Mouse (Mus musculus): ENCODE measurements around the gene Limk1. TPM values are rescaled to one million over a fixed set of nuclear protein-coding genes. Genes with fewer than 3 reads are reported as not detected.

Limk1 gene
- polyA plus RNA-seq, 1 experiment from 2014 or later, result 14.0 TPM

GRCm38 (mm10) chr5:134711076-134711475 is 22.7 kb upstream of the Limk1 start:
- Histone ChIP-seq H3K4me1 (ENCODE audit: control insufficient read depth, insufficient read depth, low read length) (no peaks in the 10 kb centered on the region), H3K4me3 (ENCODE audit: low read depth, low read length) (no peak overlapping the region), H3K27me3 (replicated peaks; ENCODE audit: control insufficient read depth, insufficient read depth, low read length) (no peaks in the 10 kb centered on the region), H3K27ac (ENCODE audit: low read depth, low read length) (no peak overlapping the region), H3K36me3 (ENCODE audit: control insufficient read depth, insufficient read depth, low read length) (no peaks in the 10 kb centered on the region), H3K9ac (ENCODE audit: low read length) (no peak overlapping the region), H3K4me2 (ENCODE audit: low read length) (no peak overlapping the region), H3K9me3 (replicated peaks; ENCODE audit: control insufficient read depth, low read length) (no peaks in the 10 kb centered on the region)
- DNase-seq (ENCODE audit: low spot score), result no peak
- WGBS, result 64% methylated on average over 7 of the region's 7 CpGs
- no peak for ATAC-seq

- no peaks in the 10 kb centered on the region for H3K27me3 ChIP-seq (replicated peaks; ENCODE audit: control insufficient read depth, insufficient read depth, low read length)
- WGBS, result 73% methylated on average over 6 of the region's 6 CpGs
- no peaks in the 10 kb centered on the region for H3K9me3 ChIP-seq (replicated peaks; ENCODE audit: control insufficient read depth, low read length)
- ATAC-seq (no peak), DNase-seq (ENCODE audit: low spot score) (no peak)
- no peak overlapping the region for H3K4me2 ChIP-seq (ENCODE audit: low read length)
- no peaks in the 10 kb centered on the region for H3K4me1 ChIP-seq (ENCODE audit: control insufficient read depth, insufficient read depth, low read length)
- H3K36me3 ChIP-seq (ENCODE audit: control insufficient read depth, insufficient read depth, low read length), result no peaks in the 10 kb centered on the region
- no peak overlapping the region for H3K9ac ChIP-seq (ENCODE audit: low read length)
- H3K4me3 ChIP-seq (ENCODE audit: low read depth, low read length), result no peak overlapping the region
- no peak overlapping the region for H3K27ac ChIP-seq (ENCODE audit: low read depth, low read length)
Measured at GRCm38 (mm10) chr5:134709275-134709674, 20.9 kb upstream of the Limk1 start.

GRCm38 (mm10) chr5:134704157-134704556 is 15.8 kb upstream of the Limk1 start:
- Histone ChIP-seq H3K36me3 (ENCODE audit: control insufficient read depth, insufficient read depth, low read length) (no peaks in the 10 kb centered on the region), H3K4me2 (ENCODE audit: low read length) (no peak overlapping the region), H3K4me1 (ENCODE audit: control insufficient read depth, insufficient read depth, low read length) (no peaks in the 10 kb centered on the region), H3K27ac (ENCODE audit: low read depth, low read length) (no peak overlapping the region), H3K4me3 (ENCODE audit: low read depth, low read length) (no peak overlapping the region), H3K9ac (ENCODE audit: low read length) (no peak overlapping the region), H3K27me3 (replicated peaks; ENCODE audit: control insufficient read depth, insufficient read depth, low read length) (no peaks in the 10 kb centered on the region), H3K9me3 (replicated peaks; ENCODE audit: control insufficient read depth, low read length) (no peaks in the 10 kb centered on the region)
- ATAC-seq (peak; percentile 75), DNase-seq (ENCODE audit: low spot score) (peak; percentile 82)

- no peak overlapping the region for H3K4me2 ChIP-seq (ENCODE audit: low read length)
- ATAC-seq, result no peak
- H3K4me1 ChIP-seq (ENCODE audit: control insufficient read depth, insufficient read depth, low read length), result no peaks in the 10 kb centered on the region
- H3K4me3 ChIP-seq (ENCODE audit: low read depth, low read length), result no peak overlapping the region
- H3K27ac ChIP-seq (ENCODE audit: low read depth, low read length), result no peak overlapping the region
- H3K9me3 ChIP-seq (replicated peaks; ENCODE audit: control insufficient read depth, low read length), result no peaks in the 10 kb centered on the region
- H3K9ac ChIP-seq (ENCODE audit: low read length), result no peak overlapping the region
- 86% methylated on average over 2 of the region's 2 CpGs for WGBS
- no peaks in the 10 kb centered on the region for H3K27me3 ChIP-seq (replicated peaks; ENCODE audit: control insufficient read depth, insufficient read depth, low read length)
- no peak for DNase-seq (ENCODE audit: low spot score)
- no peaks in the 10 kb centered on the region for H3K36me3 ChIP-seq (ENCODE audit: control insufficient read depth, insufficient read depth, low read length)
Measured at GRCm38 (mm10) chr5:134695539-134695938, 7.1 kb upstream of the Limk1 start.

- no peak overlapping the region for H3K4me2 ChIP-seq (ENCODE audit: low read length)
- H3K36me3 ChIP-seq (ENCODE audit: control insufficient read depth, insufficient read depth, low read length), result no peaks in the 10 kb centered on the region
- H3K9me3 ChIP-seq (replicated peaks; ENCODE audit: control insufficient read depth, low read length), result no peaks in the 10 kb centered on the region
- no peaks in the 10 kb centered on the region for H3K4me1 ChIP-seq (ENCODE audit: control insufficient read depth, insufficient read depth, low read length)
- DNase-seq (ENCODE audit: low spot score), result peak; percentile 14
- WGBS, result 12% methylated on average over 2 of the region's 2 CpGs
- no peak overlapping the region for H3K4me3 ChIP-seq (ENCODE audit: low read depth, low read length)
- H3K27ac ChIP-seq (ENCODE audit: low read depth, low read length), result no peak overlapping the region
- no peaks in the 10 kb centered on the region for H3K27me3 ChIP-seq (replicated peaks; ENCODE audit: control insufficient read depth, insufficient read depth, low read length)
- no peak overlapping the region for H3K9ac ChIP-seq (ENCODE audit: low read length)
- no peak for ATAC-seq
Measured at GRCm38 (mm10) chr5:134695082-134695481, 6.7 kb upstream of the Limk1 start.

- Histone ChIP-seq H3K27ac (ENCODE audit: low read depth, low read length) (no peak overlapping the region), H3K9me3 (replicated peaks; ENCODE audit: control insufficient read depth, low read length) (no peaks in the 10 kb centered on the region), H3K4me3 (ENCODE audit: low read depth, low read length) (no peak overlapping the region), H3K27me3 (replicated peaks; ENCODE audit: control insufficient read depth, insufficient read depth, low read length) (no peaks in the 10 kb centered on the region), H3K4me2 (ENCODE audit: low read length) (no peak overlapping the region), H3K36me3 (ENCODE audit: control insufficient read depth, insufficient read depth, low read length) (no peaks in the 10 kb centered on the region), H3K4me1 (ENCODE audit: control insufficient read depth, insufficient read depth, low read length) (peaks cover 3% of the 10 kb centered on the region; the same call in 1 of the 2 replicates), H3K9ac (ENCODE audit: low read length) (no peak overlapping the region)
- DNase-seq (ENCODE audit: low spot score), result no peak
- WGBS, result 89% methylated on average over 1 of the region's 1 CpGs
- ATAC-seq, result no peak
Measured at GRCm38 (mm10) chr5:134692704-134693103, 4.3 kb upstream of the Limk1 start.

GRCm38 (mm10) chr5:134688718-134689284 is 403 bp upstream of the Limk1 start:
- 0% methylated on average over 37 of the region's 38 CpGs for WGBS
- peak; percentile 99 for DNase-seq (ENCODE audit: low spot score)

GRCm38 (mm10) chr5:134687187-134687586 is 1.2 kb downstream of the Limk1 start:
- WGBS, result 50% methylated on average over 1 of the region's 1 CpGs
- DNase-seq (ENCODE audit: low spot score), result no peak
- no peaks in the 10 kb centered on the region for H3K27me3 ChIP-seq (replicated peaks; ENCODE audit: control insufficient read depth, insufficient read depth, low read length)
- ATAC-seq, result no peak
- H3K9me3 ChIP-seq (replicated peaks; ENCODE audit: control insufficient read depth, low read length), result no peaks in the 10 kb centered on the region
- no peak overlapping the region for H3K27ac ChIP-seq (ENCODE audit: low read depth, low read length)
- H3K4me1 ChIP-seq (ENCODE audit: control insufficient read depth, insufficient read depth, low read length), result peaks cover 9% of the 10 kb centered on the region
- peak overlapping the region; percentile 95 for H3K9ac ChIP-seq (ENCODE audit: low read length)
- H3K4me2 ChIP-seq (ENCODE audit: low read length), result peak overlapping the region; percentile 92
- H3K36me3 ChIP-seq (ENCODE audit: control insufficient read depth, insufficient read depth, low read length), result peaks cover 27% of the 10 kb centered on the region
- peak overlapping the region; percentile 85 for H3K4me3 ChIP-seq (ENCODE audit: low read depth, low read length)

More at GRCm38 (mm10) chr5:134688718-134689284, 403 bp upstream of the Limk1 start:
- Histone ChIP-seq H3K9ac (ENCODE audit: low read length) (peak overlapping the region; percentile 46), H3K4me1 (ENCODE audit: control insufficient read depth, insufficient read depth, low read length) (peaks cover 9% of the 10 kb centered on the region), H3K4me2 (ENCODE audit: low read length) (peak overlapping the region; percentile 92), H3K27ac (ENCODE audit: low read depth, low read length) (peak overlapping the region; percentile 82; the same call in 1 of the 2 replicates), H3K27me3 (replicated peaks; ENCODE audit: control insufficient read depth, insufficient read depth, low read length) (no peaks in the 10 kb centered on the region), H3K36me3 (ENCODE audit: control insufficient read depth, insufficient read depth, low read length) (peaks cover 19% of the 10 kb centered on the region), H3K9me3 (replicated peaks; ENCODE audit: control insufficient read depth, low read length) (no peaks in the 10 kb centered on the region), H3K4me3 (ENCODE audit: low read depth, low read length) (peak overlapping the region; percentile 85)
- peak; percentile 97 for ATAC-seq

GRCm38 (mm10) chr5:134686541-134686940 is 1.9 kb downstream of the Limk1 start:
- no peaks in the 10 kb centered on the region for H3K9me3 ChIP-seq (replicated peaks; ENCODE audit: control insufficient read depth, low read length)
- H3K27me3 ChIP-seq (replicated peaks; ENCODE audit: control insufficient read depth, insufficient read depth, low read length), result no peaks in the 10 kb centered on the region
- no peak overlapping the region for H3K27ac ChIP-seq (ENCODE audit: low read depth, low read length)
- peaks cover 9% of the 10 kb centered on the region for H3K4me1 ChIP-seq (ENCODE audit: control insufficient read depth, insufficient read depth, low read length)
- peaks cover 27% of the 10 kb centered on the region for H3K36me3 ChIP-seq (ENCODE audit: control insufficient read depth, insufficient read depth, low read length)
- H3K9ac ChIP-seq (ENCODE audit: low read length), result 0 out of 2 replicates have a peak overlapping the region, but pooled peaks have one; percentile 95
- no peak for DNase-seq (ENCODE audit: low spot score)
- H3K4me2 ChIP-seq (ENCODE audit: low read length), result no peak overlapping the region
- no peak overlapping the region for H3K4me3 ChIP-seq (ENCODE audit: low read depth, low read length)
- ATAC-seq, result no peak
- 94% methylated on average over 6 of the region's 6 CpGs for WGBS
